Mouse (Mus musculus) cortical plate, adult 2 months (tissue): ENCODE data around the gene Cfl2.

Experiments used
- CTCF ChIP-seq: fragments of 200-500 bp; IDR thresholded peaks from 2 replicates; pipeline ENCODE4 v1.5.1; 2011; ENCODE audit warnings: mild to moderate bottlenecking, control low read depth, low read length; ENCODE audit not compliant: insufficient read depth; ENCODE audit errors: extremely low read depth
- POLR2A ChIP-seq: fragments of 200-500 bp; IDR thresholded peaks from 2 replicates; pipeline ENCODE4 v1.6.1; 2011; ENCODE audit warnings: mild to moderate bottlenecking, low read length, control low read depth; ENCODE audit not compliant: insufficient read depth; ENCODE audit errors: extremely low read depth

DNA sequence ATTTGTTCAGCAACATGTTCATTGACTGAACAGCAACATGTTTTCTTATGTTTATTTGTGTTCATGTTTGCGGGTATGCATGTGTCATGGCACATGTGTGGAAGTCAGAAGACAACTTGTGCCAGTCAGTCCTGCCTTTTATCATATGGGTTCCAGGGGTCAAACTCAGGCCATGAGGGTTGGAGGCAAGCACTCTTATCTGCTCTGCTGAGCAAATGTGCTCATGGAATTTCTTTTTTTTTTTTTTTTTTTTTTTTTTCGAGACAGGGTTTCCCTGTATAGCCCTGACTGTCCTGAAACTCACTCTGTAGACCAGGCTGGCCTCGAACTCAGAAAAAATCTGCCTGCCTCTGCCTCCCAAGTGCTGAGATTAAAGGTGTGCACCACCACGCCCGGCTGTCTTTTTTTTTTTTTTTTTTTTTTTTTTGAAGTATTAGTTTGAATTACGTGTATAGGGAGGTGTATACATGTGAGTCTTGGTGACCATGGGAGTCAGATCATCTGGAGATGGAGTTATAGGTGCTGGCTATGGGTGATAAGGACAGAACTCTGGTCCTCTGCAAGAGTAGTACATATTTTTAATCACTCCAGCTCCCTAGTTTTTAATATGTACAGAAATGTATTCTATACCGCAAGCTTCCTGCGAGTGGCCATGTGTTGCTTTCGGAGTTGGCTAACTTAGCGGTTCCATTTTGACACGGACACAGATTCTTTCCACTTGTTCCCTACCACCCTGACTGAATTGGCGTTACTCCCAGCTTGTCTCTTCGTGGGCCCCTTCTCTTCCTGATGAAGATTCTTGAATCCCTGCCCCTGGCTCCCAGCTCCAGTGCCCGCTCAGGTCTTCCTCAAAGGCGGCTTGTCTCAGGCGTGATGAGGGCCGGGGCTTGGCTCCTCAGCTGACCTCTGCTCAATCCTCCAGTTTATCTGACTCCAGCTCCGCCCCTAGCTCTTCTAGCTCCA, 26.8 kb downstream of the Cfl2 start:
- TF ChIP-seq POLR2A, result no peak
- TF ChIP-seq CTCF, result no peak
